14 mouse cellular contexts compared by ENCODE assay signal in genomic region chr19:27183511-27183910, GRCm38 (mm10). TPM values are rescaled to one million over a fixed set of nuclear protein-coding genes. Genes with fewer than 3 reads are reported as not detected.
"Had no signal": no experiment of that assay in that cellular context is flagged by ENCODE, and none has a peak within 500 bp of the region (broad histone marks: within the 10 kb centered on the region; RNA-seq: fewer than 3 reads in every experiment).

No protein-coding gene starts in this region.

- DNase-seq: lung, adult 18-20 months; lung, embryonic 14.5 days; lung, postnatal 10 days; lung, postnatal 4 days; midbrain, embryonic 14.5 days; retina, postnatal 1 day; right cerebral cortex, adult 18-20 months; right cerebral cortex, postnatal 25 days; right cerebral cortex, postnatal 4 days; thymus, adult 2 months; thymus, postnatal 14 days; thymus, postnatal 36 days had no signal

RNA-seq across cellular contexts. Expression of gene Vldlr, which starts 32.8 kb away (rescaled TPM):
- total RNA-seq: megakaryocyte, adult 5-6 weeks; megakaryocyte-erythroid progenitor cell, adult 5-6 weeks had no signal
